Mouse (Mus musculus) skeletal muscle tissue, adult 2 months (tissue): Measurements from ENCODE around the gene Gm28305.

Source experiments
- DNase-seq: peaks from one replicate; pipeline ENCODE4 v3.0.0-alpha.2; 2012; ENCODE audit warnings: low read depth, low spot score

The Gm28305 gene

DNA sequence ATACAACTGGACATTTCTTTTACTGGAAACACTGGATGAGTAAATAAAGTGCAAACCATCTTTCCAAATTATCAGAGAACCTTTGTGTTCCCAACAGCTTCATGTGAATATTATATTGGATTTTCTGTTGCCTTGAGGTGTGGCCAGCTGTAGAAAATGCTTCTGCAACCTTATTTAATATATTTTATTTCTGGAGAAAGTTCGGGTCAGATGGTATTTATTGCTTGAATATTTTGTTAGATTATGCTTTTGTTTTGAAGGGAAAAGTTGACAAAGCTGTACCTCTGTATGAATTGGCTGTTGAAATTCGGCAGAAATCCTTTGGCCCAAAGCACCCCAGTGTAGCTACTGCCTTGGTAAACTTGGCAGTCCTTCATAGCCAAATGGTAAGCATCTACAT is at the start of gene Gm28305:
Gene Gm28305, plus strand, starts transcription at position 301 of the 400 bp plus-strand sequence.
- DNase-seq, result no peak

GRCm38 (mm10) chr9:103996496-103996895 is 44.0 kb upstream of the Gm28305 start:
- DNase-seq, result peak; percentile 21

DNA sequence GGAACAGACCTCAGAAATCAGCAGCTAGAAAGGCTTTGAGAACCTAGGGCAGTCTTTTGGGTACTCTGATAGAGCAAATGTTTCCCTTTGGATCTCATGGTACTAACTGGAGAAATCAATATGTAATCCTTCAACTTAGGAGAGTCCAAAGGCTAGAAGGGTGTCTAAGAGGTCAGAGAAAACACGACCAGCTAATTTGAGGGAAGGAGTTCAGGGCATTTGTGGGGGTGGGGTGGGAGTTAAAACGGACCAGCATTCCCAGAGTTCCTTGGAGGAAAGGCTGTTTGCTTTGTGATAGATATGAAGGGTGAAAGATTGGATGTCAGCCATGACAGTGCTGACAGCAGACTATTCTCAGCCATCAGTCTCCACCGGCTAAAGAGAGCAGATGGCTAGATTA is 39.9 kb upstream of the Gm28305 start:
- no peak for DNase-seq

- peak; percentile 100 for DNase-seq
Observed at GRCm38 (mm10) chr9:104001921-104002859, 38.3 kb upstream of the Gm28305 start, which contains the start of gene Nphp3. Nphp3 (plus strand) TSS chr9:104002544.

GRCm38 (mm10) chr9:104002913-104003330 is 37.5 kb upstream of the Gm28305 start:
- peak; percentile 37 for DNase-seq

- no peak for DNase-seq
Observed at GRCm38 (mm10) chr9:104014526-104014925, 25.9 kb upstream of the Gm28305 start.

GRCm38 (mm10) chr9:104021026-104021425 is 19.4 kb upstream of the Gm28305 start:
- no peak for DNase-seq

GRCm38 (mm10) chr9:104027186-104027585 is 13.3 kb upstream of the Gm28305 start:
- no peak for DNase-seq

- DNase-seq, result no peak
Observed at GRCm38 (mm10) chr9:104029861-104030260, 10.6 kb upstream of the Gm28305 start.

- DNase-seq, result no peak
Observed at GRCm38 (mm10) chr9:104034231-104034630, 6.2 kb upstream of the Gm28305 start.

DNA sequence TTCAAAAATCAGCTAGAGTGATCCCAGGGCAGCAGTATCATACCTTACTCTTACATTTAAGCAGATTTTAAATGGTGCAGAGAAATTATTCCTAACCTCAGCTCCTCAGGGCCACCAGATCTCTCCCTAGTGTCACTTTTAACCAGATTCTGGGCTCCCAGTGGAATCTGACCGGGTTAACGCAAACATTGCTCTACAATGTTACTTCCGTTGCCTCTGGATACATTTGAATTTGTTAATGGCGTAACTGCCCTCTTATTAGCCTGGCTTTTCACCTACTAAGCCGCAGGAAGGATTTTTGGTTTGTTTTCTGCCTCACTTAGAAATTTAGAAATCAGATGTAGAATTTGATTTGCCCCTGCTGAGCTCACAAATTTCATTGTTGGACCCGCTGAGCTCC is 5.7 kb upstream of the Gm28305 start:
- DNase-seq, result no peak

DNA sequence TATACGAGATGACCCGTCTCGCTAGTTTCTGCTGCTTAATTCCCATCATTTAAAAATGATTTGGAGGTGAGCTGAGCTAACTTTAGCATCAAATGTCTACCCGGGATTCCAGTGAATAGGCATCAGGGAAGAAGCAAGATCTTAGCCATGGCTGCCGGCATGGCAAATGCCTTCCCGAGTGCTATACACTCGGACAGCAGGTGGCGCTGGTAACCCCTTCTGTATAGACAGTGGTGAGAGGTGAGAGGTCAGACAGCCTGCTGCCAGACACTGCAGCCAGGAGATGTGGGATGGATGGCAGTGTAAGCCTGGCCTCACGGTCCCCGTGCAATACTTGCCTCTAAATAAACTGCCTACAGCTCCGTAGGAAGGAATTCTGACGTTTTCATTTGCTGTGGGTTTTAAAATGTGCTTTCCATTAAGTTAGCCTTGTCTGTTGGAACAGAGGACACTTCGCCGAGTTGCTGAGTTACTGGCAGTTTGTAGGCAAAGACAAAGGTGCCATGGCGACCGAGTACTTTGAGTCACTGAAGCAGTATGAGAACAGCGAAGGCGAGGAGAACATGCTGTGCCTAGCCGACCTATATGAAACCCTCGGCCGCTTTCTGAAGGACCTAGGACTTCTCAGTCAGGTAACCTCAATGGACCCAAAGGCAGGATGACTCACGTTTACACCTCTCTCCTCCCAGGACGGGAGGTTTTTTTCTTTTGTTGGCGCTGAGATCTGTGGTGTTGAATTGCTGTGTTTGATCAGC is 5.0 kb upstream of the Gm28305 start:
- peak; percentile 28 for DNase-seq

DNA sequence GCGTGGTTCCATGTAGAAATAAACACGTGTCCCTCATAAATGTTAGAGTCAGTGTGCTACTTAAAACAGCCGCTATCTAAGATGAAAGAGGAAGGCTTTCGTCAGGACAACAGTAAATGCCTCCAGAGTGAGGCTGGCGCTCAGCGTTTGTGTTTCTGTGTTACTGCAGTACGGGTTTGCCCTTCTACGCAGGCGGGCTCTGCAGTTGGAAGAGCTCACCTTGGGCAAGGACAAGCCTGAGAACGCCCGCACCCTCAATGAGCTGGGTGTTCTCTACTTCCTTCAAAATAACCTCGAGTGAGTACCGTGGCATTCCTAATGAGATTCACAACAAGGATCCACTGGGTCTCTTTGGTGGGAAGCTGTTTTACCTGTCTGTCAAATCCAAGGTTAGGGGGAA is 2.2 kb upstream of the Gm28305 start:
- no peak for DNase-seq

- no peak for DNase-seq
Observed at GRCm38 (mm10) chr9:104039031-104039695, 1.3 kb upstream of the Gm28305 start.

- DNase-seq, result no peak
Observed at GRCm38 (mm10) chr9:104039742-104040141, 720 bp upstream of the Gm28305 start.

- no peak for DNase-seq
Observed at GRCm38 (mm10) chr9:104043676-104044075, 3.2 kb downstream of the Gm28305 start.

DNA sequence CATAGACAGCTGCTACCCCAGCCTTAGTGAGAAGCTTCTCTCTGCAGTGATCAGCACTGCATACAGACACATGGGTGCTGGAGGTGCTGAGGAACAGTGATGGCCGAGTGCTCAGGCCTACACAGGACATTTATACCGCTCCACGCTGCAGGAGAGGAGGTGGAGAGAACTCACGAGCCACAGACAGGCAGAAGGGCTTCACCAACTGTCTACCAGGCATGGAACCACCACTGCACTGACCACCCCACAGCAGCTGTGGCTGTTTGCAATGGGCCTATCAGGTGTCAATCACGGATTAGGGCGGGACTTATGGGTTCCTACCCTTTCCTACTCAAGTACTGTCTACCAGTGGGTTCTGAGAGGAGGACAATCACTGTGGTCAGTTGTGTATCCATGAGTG is 10.6 kb downstream of the Gm28305 start:
- DNase-seq, result no peak

DNA sequence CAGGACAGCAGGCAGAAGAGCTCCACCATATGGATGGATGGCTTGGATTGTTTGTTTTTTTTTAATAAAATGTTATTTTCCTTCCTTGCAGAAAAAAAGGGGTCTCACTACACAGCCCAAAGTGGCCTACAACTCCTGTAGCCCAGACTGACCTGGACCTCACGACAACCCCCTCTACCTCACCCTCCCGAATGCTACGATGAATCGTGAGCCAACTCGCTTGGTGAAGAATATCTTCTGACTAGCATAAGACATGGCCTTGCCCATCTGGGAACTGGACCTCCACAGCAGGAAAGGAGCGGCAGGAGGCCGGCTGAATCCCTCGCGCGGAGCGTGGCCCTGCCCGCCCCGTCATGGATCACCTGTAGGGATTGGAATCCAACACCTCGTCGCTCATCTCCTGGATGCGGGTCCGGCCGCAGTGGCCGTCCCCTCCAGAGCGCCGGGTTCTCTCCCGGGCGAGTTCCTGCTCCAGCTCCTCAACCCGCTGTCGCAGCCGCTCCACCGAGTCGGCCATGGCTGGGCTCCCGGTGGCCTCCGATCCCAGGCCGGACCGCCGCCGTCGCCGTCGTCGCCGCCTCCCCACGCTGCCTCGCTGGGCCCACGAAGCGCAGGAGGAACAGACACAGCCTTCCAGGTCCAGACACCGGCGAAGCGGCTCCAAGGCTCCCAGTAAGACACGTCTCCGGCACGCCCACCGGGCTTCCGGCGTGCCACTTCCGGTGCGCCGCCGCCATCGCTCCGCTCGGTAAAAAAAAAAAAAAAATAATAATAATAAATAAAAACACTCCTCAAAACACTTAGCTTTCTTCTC is 22.2 kb downstream of the Gm28305 start, which contains the start of gene Uba5:
Gene Uba5, minus strand, starts transcription at position 705 of the 814 bp plus-strand sequence.
- DNase-seq, result peak; percentile 54

- DNase-seq, result peak; percentile 78
Observed at GRCm38 (mm10) chr9:104063244-104063961, 22.9 kb downstream of the Gm28305 start, which contains the start of gene Acad11. Acad11 (plus strand) TSS chr9:104063377.

- no peak for DNase-seq
Observed at GRCm38 (mm10) chr9:104064571-104064970, 24.1 kb downstream of the Gm28305 start.
